Mouse (Mus musculus): ENCODE results near the gene Otulinl.

- TF ChIP-seq POLR2A (IDR thresholded peaks at IDR 0.05; ENCODE audit: borderline replicate concordance, control insufficient read depth, low read depth, low read length): no peak
- TF ChIP-seq CTCF (IDR thresholded peaks at IDR 0.05; ENCODE audit: control insufficient read depth, insufficient read depth, low read length): no peak
Measured at GRCm38 (mm10) chr15:27666911-27667539, 14.4 kb downstream of the Otulinl start.
